In genomic region chr9:67048483-67049085, GRCm38 (mm10) we compare ENCODE assay signal across 8 mouse cellular contexts. TPM values are rescaled to one million over a fixed set of nuclear protein-coding genes. Genes with fewer than 3 reads are reported as not detected.
DNase-seq lines count a peak whose midpoint lies in the region; ATAC-seq and TF ChIP-seq lines count a peak whose summit lies in the region.

No protein-coding gene starts in this region.

- H3K9ac ChIP-seq in hindbrain, embryonic 12.5 days: peak overlapping the region; percentile 68
- H3K9ac ChIP-seq in midbrain, embryonic 14.5 days (replicated peaks; ENCODE audit: low read length): peak overlapping the region; percentile 54

- no peaks in the 10 kb centered on the region; the same call in 1 of the 2 replicates for H3K27me3 ChIP-seq in kidney, adult 2 months (replicated peaks; ENCODE audit: control insufficient read depth, insufficient read depth, low read length)
- peaks cover 52% of the 10 kb centered on the region for H3K27me3 ChIP-seq in hindbrain, embryonic 12.5 days
- H3K27me3 ChIP-seq in midbrain, embryonic 14.5 days (ENCODE audit: control insufficient read depth, insufficient read depth, low read length): peaks cover 43% of the 10 kb centered on the region

- no peak for ATAC-seq in hindbrain, embryonic 12.5 days (ENCODE audit: low FRiP score)
- ATAC-seq in midbrain, embryonic 14.5 days (ENCODE audit: low FRiP score, low TSS enrichment): no peak

- peak overlapping the region; percentile 71 for H3K4me2 ChIP-seq in hindbrain, embryonic 12.5 days (replicated peaks)
- H3K4me2 ChIP-seq in midbrain, embryonic 14.5 days (ENCODE audit: low read length): peak overlapping the region; percentile 92

- no peak for TF ChIP-seq POLR2A in kidney, adult 2 months (IDR thresholded peaks at IDR 0.05; ENCODE audit: low read depth, low read length)
- TF ChIP-seq POLR2A in bone marrow, adult 2 months (IDR thresholded peaks at IDR 0.05; ENCODE audit: borderline replicate concordance, control insufficient read depth, low read depth, low read length): no peak

- no peaks in the 10 kb centered on the region for H3K9me3 ChIP-seq in hindbrain, embryonic 12.5 days (replicated peaks)
- no peaks in the 10 kb centered on the region for H3K9me3 ChIP-seq in midbrain, embryonic 14.5 days (ENCODE audit: control insufficient read depth, low read length)

- no peaks in the 10 kb centered on the region for H3K36me3 ChIP-seq in kidney, adult 2 months (ENCODE audit: control insufficient read depth, insufficient read depth, low read length)
- H3K36me3 ChIP-seq in hindbrain, embryonic 12.5 days: no peaks in the 10 kb centered on the region
- no peaks in the 10 kb centered on the region for H3K36me3 ChIP-seq in midbrain, embryonic 14.5 days (ENCODE audit: control insufficient read depth, insufficient read depth, low read length)

- peak overlapping the region; percentile 27 for H3K27ac ChIP-seq in kidney, adult 2 months (ENCODE audit: insufficient read depth, low read depth, low read length)
- no peak overlapping the region; the same call in 1 of the 2 replicates for H3K27ac ChIP-seq in bone marrow, adult 2 months (ENCODE audit: control insufficient read depth, insufficient read depth, low read depth, low read length, poor library complexity)
- 0 out of 2 replicates have a peak overlapping the region, but pooled peaks have one; percentile 18 for H3K27ac ChIP-seq in hindbrain, embryonic 12.5 days
- H3K27ac ChIP-seq in midbrain, embryonic 14.5 days (replicated peaks; ENCODE audit: low read depth, low read length): no peak overlapping the region

- DNase-seq in kidney, adult 2 months: no peak
- no peak for DNase-seq in kidney, postnatal 25 days
- no peak for DNase-seq in midbrain, embryonic 14.5 days
- no peak for DNase-seq in cerebellum, adult 18-20 months
- no peak for DNase-seq in adrenal gland, postnatal 36 days
- no peak for DNase-seq in thymus, postnatal 36 days

- peak overlapping the region; percentile 61 for H3K4me3 ChIP-seq in kidney, adult 2 months (ENCODE audit: insufficient read depth, low read depth, low read length)
- peak overlapping the region; percentile 11 for H3K4me3 ChIP-seq in bone marrow, adult 2 months (replicated peaks; ENCODE audit: control insufficient read depth, low read depth, low read length)
- H3K4me3 ChIP-seq in hindbrain, embryonic 12.5 days: peak overlapping the region; percentile 50
- H3K4me3 ChIP-seq in midbrain, embryonic 14.5 days (replicated peaks; ENCODE audit: low read depth, low read length): peak overlapping the region; percentile 44

- 1% methylated on average over 26 of the region's 26 CpGs for WGBS in kidney, adult 2 months
- WGBS in bone marrow, adult 2 months: 3% methylated on average over 26 of the region's 26 CpGs
- WGBS in hindbrain, embryonic 12.5 days: under 1% methylated on average over 26 of the region's 26 CpGs
- under 1% methylated on average over 26 of the region's 26 CpGs for WGBS in midbrain, embryonic 14.5 days

- TF ChIP-seq CTCF in kidney, adult 2 months (conservative IDR thresholded peaks at IDR 0.05; ENCODE audit: insufficient read depth, insufficient read length, low read depth, low read length): no peak
- TF ChIP-seq CTCF in bone marrow, adult 2 months (IDR thresholded peaks at IDR 0.05; ENCODE audit: control insufficient read depth, insufficient read depth, low read length): no peak

- peaks cover 6% of the 10 kb centered on the region; the same call in 1 of the 2 replicates for H3K4me1 ChIP-seq in kidney, adult 2 months (ENCODE audit: control insufficient read depth, insufficient read depth, low read length)
- H3K4me1 ChIP-seq in bone marrow, adult 2 months (ENCODE audit: control insufficient read depth, insufficient read depth, low read length): no peaks in the 10 kb centered on the region
- peaks cover 32% of the 10 kb centered on the region for H3K4me1 ChIP-seq in hindbrain, embryonic 12.5 days
- H3K4me1 ChIP-seq in midbrain, embryonic 14.5 days (ENCODE audit: control insufficient read depth, insufficient read depth, low read length): peaks cover 24% of the 10 kb centered on the region

RNA-seq across cellular contexts. Expression of gene Tpm1, which starts 0.6 kb away (rescaled TPM):
- polyA plus RNA-seq in kidney, adult 2 months (2012; rRNA removed): 57.9 and 110 TPM in 2 replicates
- polyA plus RNA-seq in bone marrow, adult 2 months (2011; ENCODE audit: insufficient read depth, insufficient read length, low replicate concordance, missing spikeins): 167 and 282 TPM in 2 replicates
- polyA plus RNA-seq in hindbrain, embryonic 12.5 days (2016; fragmentation: Nextera tagmentation; extraction: Ambion mirVana): 396 and 527 TPM in 2 replicates
- 96.7 and 124 TPM in 2 replicates for polyA plus RNA-seq in midbrain, embryonic 14.5 days (2014; fragmentation: Nextera tagmentation; extraction: Ambion mirVana)
- 100 to 1,000 TPM; 145 to 272 TPM for total RNA-seq in adrenal gland, postnatal 36 days (2021)

Comparison
In these comparisons a context has a peak if more than half of its experiments do, and no peak if none do; other contexts are left out.
1. H3K27ac ChIP-seq: peak in kidney, adult 2 months (single experiment) and hindbrain, embryonic 12.5 days (single experiment); none in bone marrow, adult 2 months (single experiment) and midbrain, embryonic 14.5 days (single experiment).
2. H3K4me3 ChIP-seq: peak in every context shown above with its lines; median percentile 61 in kidney, adult 2 months; 50 in hindbrain, embryonic 12.5 days; 44 in midbrain, embryonic 14.5 days; 11 in bone marrow, adult 2 months.